Mouse (Mus musculus): ENCODE measurements around the gene Tnrc18.

Gene Tnrc18

GRCm38 (mm10) chr5:142692248-142692647 is 125.2 kb downstream of the Tnrc18 start, which contains the start of gene Slc29a4:
Gene Slc29a4, plus strand, starts transcription at chr5:142692512.
- no peak for DNase-seq (ENCODE audit: low spot score)

- DNase-seq (ENCODE audit: low spot score): no peak
Measured at GRCm38 (mm10) chr5:142690343-142690742, 127.1 kb downstream of the Tnrc18 start.

GRCm38 (mm10) chr5:142688866-142689265 is 128.6 kb downstream of the Tnrc18 start:
- DNase-seq (ENCODE audit: low spot score): no peak

- DNase-seq (ENCODE audit: low spot score): no peak
Measured at GRCm38 (mm10) chr5:142682529-142682928, 134.9 kb downstream of the Tnrc18 start.

- no peak for DNase-seq (ENCODE audit: low spot score)
Measured at GRCm38 (mm10) chr5:142681911-142682310, 135.6 kb downstream of the Tnrc18 start.

- DNase-seq (ENCODE audit: low spot score): no peak
Measured at GRCm38 (mm10) chr5:142679065-142679464, 138.4 kb downstream of the Tnrc18 start.

GRCm38 (mm10) chr5:142678141-142678571 is 139.3 kb downstream of the Tnrc18 start:
- no peak for DNase-seq (ENCODE audit: low spot score)
